Mouse (Mus musculus) heart, embryonic 12.5 days (tissue): Measurements from ENCODE around the gene Hecw1. TPM values are rescaled to one million over a fixed set of nuclear protein-coding genes. Genes with fewer than 3 reads are reported as not detected.

Source experiments
- polyA plus RNA-seq: library from polyadenylated mRNA; unstranded; fragments of >200 nt; fragmentation: Nextera tagmentation; extraction: Ambion mirVana; gene quantifications from 2 replicates; pipeline ENCODE4 v1.2.1, GENCODE M21; 2016

Gene Hecw1
- polyA plus RNA-seq, 1 experiment from 2014 or later, result 0.72 TPM

Other genes with a start within 250 kb of the Hecw1 start
- 106 and 120 TPM in 2 replicates for gene Mrpl32, start 89.9 kb upstream of the Hecw1 start, polyA plus RNA-seq
- 132 and 137 TPM in 2 replicates for gene Psma2, start 90.0 kb upstream of the Hecw1 start, polyA plus RNA-seq
- 18.4 and 18.6 TPM in 2 replicates for gene AW209491, start 106.9 kb upstream of the Hecw1 start, polyA plus RNA-seq